In genomic region chr8:104341106-104341561, GRCm38 (mm10) we compare ENCODE assay signal across 8 mouse cellular contexts. TPM values are rescaled to one million over a fixed set of nuclear protein-coding genes. Genes with fewer than 3 reads are reported as not detected.
A peak's percentile ranks its signal among the peaks of the same experiment; 100 is the strongest.
DNase-seq lines count a peak whose midpoint lies in the region; ATAC-seq lines count a peak whose summit lies in the region.

No protein-coding gene starts in this region.

- H3K9me3 ChIP-seq in liver, embryonic 15.5 days (replicated peaks), result no peaks in the 10 kb centered on the region

- peak overlapping the region; percentile 77 for H3K4me2 ChIP-seq in liver, embryonic 15.5 days

- H3K27me3 ChIP-seq in liver, embryonic 15.5 days, result peaks cover 17% of the 10 kb centered on the region; the same call in 1 of the 2 replicates

- WGBS in liver, embryonic 15.5 days (ENCODE audit: insufficient replicate concordance), result under 1% methylated on average over 24 of the region's 24 CpGs

- H3K27ac ChIP-seq in liver, embryonic 15.5 days (replicated peaks), result peak overlapping the region; percentile 57

- peak; percentile 15 for DNase-seq in spleen, adult 12 weeks (ENCODE audit: low spot score)
- DNase-seq in spleen, adult 18-20 months, result no peak
- peak; percentile 83 for DNase-seq in embryo, embryonic 10.5 days (ENCODE audit: low spot score)
- DNase-seq in heart, adult 8-10 months (ENCODE audit: low spot score), result peak; percentile 74
- peak; percentile 44 to 54 for DNase-seq in kidney, adult 8-10 months
- peak; percentile 77 for DNase-seq in neural tube, embryonic 10.5 days (ENCODE audit: extremely low spot score, low spot score)
- no peak for DNase-seq in T-cell, adult 2 months (ENCODE audit: low spot score)

- H3K4me3 ChIP-seq in liver, embryonic 15.5 days (replicated peaks), result peak overlapping the region; percentile 55

- peaks cover 27% of the 10 kb centered on the region for H3K4me1 ChIP-seq in liver, embryonic 15.5 days (replicated peaks)

- 0 out of 2 replicates have a peak, but pooled peaks cover under 1% of the 10 kb centered on the region for H3K36me3 ChIP-seq in liver, embryonic 15.5 days (replicated peaks)

- H3K9ac ChIP-seq in liver, embryonic 15.5 days, result peak overlapping the region; percentile 39; the same call in 1 of the 2 replicates

- peak; percentile 36 for ATAC-seq in liver, embryonic 15.5 days (ENCODE audit: insufficient read depth)

RNA-seq across cellular contexts. Expression of gene Cmtm3, which starts 1.9 kb away (rescaled TPM):
- 10 to 100 TPM; 10.1 to 18.8 (median 14.9) TPM for total RNA-seq in heart, adult 8-10 months (2022)
- polyA plus RNA-seq in liver, embryonic 15.5 days (2015; fragmentation: Nextera tagmentation; extraction: Ambion mirVana), result 17.6 and 18.5 TPM in 2 replicates

RNA-seq across cellular contexts. Expression of gene Cmtm2b, which starts 19.1 kb away (rescaled TPM):
- not detected for total RNA-seq in heart, adult 8-10 months (2022)
- polyA plus RNA-seq in liver, embryonic 15.5 days (2015; fragmentation: Nextera tagmentation; extraction: Ambion mirVana), result not detected in 2 replicates

RNA-seq across cellular contexts. Expression of gene Gm11020, which starts 19.8 kb away (rescaled TPM):
- not detected for total RNA-seq in heart, adult 8-10 months (2022)
- polyA plus RNA-seq in liver, embryonic 15.5 days (2015; fragmentation: Nextera tagmentation; extraction: Ambion mirVana), result not detected in 2 replicates

RNA-seq across cellular contexts. Expression of gene Cmtm1, which starts 31.2 kb away (rescaled TPM):
- total RNA-seq in heart, adult 8-10 months (2022), result under 1 TPM in 1 of 4 experiments, not detected in 3; 0.28 TPM
- polyA plus RNA-seq in liver, embryonic 15.5 days (2015; fragmentation: Nextera tagmentation; extraction: Ambion mirVana), result not detected in 2 replicates

RNA-seq across cellular contexts. Expression of gene Gm45711, which starts 31.3 kb away (rescaled TPM):
- total RNA-seq in heart, adult 8-10 months (2022), result not detected
- polyA plus RNA-seq in liver, embryonic 15.5 days (2015; fragmentation: Nextera tagmentation; extraction: Ambion mirVana), result not detected in 2 replicates

Comparison
In these comparisons a context has a peak if more than half of its experiments do, and no peak if none do; other contexts are left out.
1. DNase-seq: peak in spleen, adult 12 weeks (single experiment), embryo, embryonic 10.5 days (single experiment), heart, adult 8-10 months (single experiment), kidney, adult 8-10 months (2 of 2) and neural tube, embryonic 10.5 days (single experiment); none in spleen, adult 18-20 months (0 of 2) and T-cell, adult 2 months (single experiment).